Mouse (Mus musculus): ENCODE results near the gene Gpatch2. TPM values are rescaled to one million over a fixed set of nuclear protein-coding genes. Genes with fewer than 3 reads are reported as not detected.

Gene Gpatch2
- total RNA-seq (2021), result 10 to 100 TPM; 19.6 to 24.3 TPM
- long read RNA-seq, experiment 1, full-length matches to known transcripts, result 5 of 9 reads
- long read RNA-seq, experiment 1, partial matches to known transcripts, result 0 of 9 reads
- long read RNA-seq, experiment 1, other reads (novel, unspliced or antisense), result 4 of 9 reads
- long read RNA-seq, experiment 2, full-length matches to known transcripts, result 9 of 16 reads
- long read RNA-seq, experiment 2, partial matches to known transcripts, result 5 of 16 reads
- long read RNA-seq, experiment 2, other reads (novel, unspliced or antisense), result 2 of 16 reads

GRCm38 (mm10) chr1:187215181-187216116, at the start of gene Gpatch2, which contains the start of gene Spata17:
Gpatch2 (plus strand) TSS chr1:187215508.
Spata17 (minus strand) TSS chr1:187215465.
- DNase-seq (ENCODE audit: low spot score in 2 of 2), result peak; percentile 72 to 74
- peak within 1 kb of the TSS; percentile 76 for H3K4me3 ChIP-seq
- H3K27ac ChIP-seq, result peak within 1 kb of the TSS; percentile 99
- TF ChIP-seq CTCF (conservative IDR thresholded peaks at IDR 0.05), result no peak

DNA sequence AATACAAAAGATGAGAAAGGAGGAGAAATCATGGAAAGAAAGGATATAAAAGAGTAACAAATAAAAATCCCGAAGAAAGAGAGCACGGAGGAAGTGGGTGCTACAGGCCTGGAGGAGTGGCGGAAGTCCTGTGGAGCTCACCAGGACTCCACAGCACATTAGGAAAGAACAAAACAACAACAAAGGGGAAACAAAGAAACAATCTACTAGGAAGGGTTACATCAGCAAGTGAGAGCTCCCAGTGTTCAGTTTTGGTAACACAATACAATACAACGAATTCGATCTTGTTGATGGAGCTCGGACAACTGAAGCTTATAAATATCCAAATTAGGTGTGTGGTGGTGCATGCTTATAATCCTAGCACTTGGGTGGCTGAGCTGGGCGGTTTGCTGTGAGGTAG, 45.7 kb upstream of the Gpatch2 start:
- no peak for DNase-seq (ENCODE audit: low spot score in 2 of 2)
- no peak for TF ChIP-seq CTCF (conservative IDR thresholded peaks at IDR 0.05)
- H3K27ac ChIP-seq, result no peak overlapping the region
- no peak overlapping the region for H3K4me3 ChIP-seq

DNA sequence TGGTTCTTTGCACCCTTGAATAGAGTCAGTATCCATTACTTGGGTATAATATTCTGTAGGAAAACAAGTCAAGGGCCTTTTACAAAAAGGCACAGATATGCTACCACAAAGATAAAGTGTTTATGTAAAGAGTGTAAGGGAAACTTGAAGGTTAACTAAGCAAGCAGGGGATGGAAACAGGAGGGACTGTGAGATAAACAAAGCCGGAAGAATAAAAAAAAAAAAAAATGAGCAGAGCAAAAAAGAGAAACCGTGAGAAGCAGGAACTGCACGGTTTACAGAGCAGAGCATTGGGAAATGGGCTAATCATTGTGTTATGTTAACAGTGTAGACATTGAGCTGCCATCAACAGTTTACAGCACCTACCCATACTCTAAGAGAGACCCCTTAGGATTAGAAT, 44.9 kb upstream of the Gpatch2 start:
- Histone ChIP-seq H3K4me3 (no peak overlapping the region), H3K27ac (no peak overlapping the region)
- TF ChIP-seq CTCF (conservative IDR thresholded peaks at IDR 0.05), result no peak
- DNase-seq (ENCODE audit: low spot score in 2 of 2), result no peak

GRCm38 (mm10) chr1:187175991-187176390, 39.3 kb upstream of the Gpatch2 start:
- no peak overlapping the region for H3K4me3 ChIP-seq

GRCm38 (mm10) chr1:187178546-187178945, 36.8 kb upstream of the Gpatch2 start:
- peak; percentile 30 for TF ChIP-seq CTCF (conservative IDR thresholded peaks at IDR 0.05)

More at GRCm38 (mm10) chr1:187175991-187176390, 39.3 kb upstream of the Gpatch2 start:
- no peak overlapping the region for H3K27ac ChIP-seq
- DNase-seq (ENCODE audit: low spot score in 2 of 2), result no peak
- no peak for TF ChIP-seq CTCF (conservative IDR thresholded peaks at IDR 0.05)

DNA sequence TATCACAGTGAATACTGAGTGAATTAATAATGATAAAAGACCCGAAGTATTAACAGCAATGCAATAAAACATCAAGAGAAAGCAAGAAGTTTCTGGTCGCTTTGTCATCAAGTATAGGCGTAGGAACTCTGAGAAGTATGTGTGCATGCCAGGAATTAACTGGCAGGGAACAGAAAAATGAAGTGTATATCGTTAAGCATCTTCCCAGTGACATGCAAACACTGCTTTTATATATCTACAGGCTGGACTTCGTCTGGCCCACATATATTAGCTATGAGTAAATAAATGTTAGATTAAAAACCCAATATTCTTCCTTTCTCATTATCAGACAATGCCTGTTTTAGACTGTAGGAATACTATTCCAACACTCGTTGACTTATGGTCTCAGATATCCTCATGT, 9.8 kb upstream of the Gpatch2 start:
- H3K4me3 ChIP-seq, result no peak overlapping the region
- DNase-seq (ENCODE audit: low spot score in 2 of 2), result no peak
- no peak overlapping the region for H3K27ac ChIP-seq
- no peak for TF ChIP-seq CTCF (conservative IDR thresholded peaks at IDR 0.05)

More at GRCm38 (mm10) chr1:187178546-187178945, 36.8 kb upstream of the Gpatch2 start:
- no peak overlapping the region for H3K27ac ChIP-seq
- DNase-seq (ENCODE audit: low spot score in 2 of 2), result no peak
- no peak overlapping the region for H3K4me3 ChIP-seq

DNA sequence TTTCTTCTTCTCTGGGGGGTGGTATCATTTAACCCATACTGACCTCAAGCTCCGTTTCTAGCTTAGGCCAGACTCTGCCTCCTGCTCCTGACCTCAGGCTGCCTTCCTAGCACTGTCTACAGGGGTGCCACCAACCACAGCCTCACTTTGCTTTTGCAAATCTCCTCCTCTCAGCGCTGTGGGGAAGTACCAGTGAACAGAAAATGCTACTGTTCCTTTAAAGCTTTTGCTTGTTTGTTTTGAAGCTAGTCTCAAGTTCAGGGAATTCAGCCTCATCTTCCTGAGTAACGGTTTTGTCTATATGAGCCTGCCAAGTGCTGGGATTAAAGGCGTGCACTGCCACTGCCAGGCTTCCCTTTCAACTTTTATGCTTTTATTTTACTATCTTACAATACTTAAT, 5.8 kb upstream of the Gpatch2 start:
- DNase-seq (ENCODE audit: low spot score in 2 of 2), result no peak
- H3K27ac ChIP-seq, result no peak overlapping the region
- TF ChIP-seq CTCF (conservative IDR thresholded peaks at IDR 0.05), result no peak
- no peak overlapping the region for H3K4me3 ChIP-seq

GRCm38 (mm10) chr1:187210736-187211135, 4.6 kb upstream of the Gpatch2 start:
- Histone ChIP-seq H3K27ac (no peak overlapping the region), H3K4me3 (no peak overlapping the region)
- no peak for TF ChIP-seq CTCF (conservative IDR thresholded peaks at IDR 0.05)
- DNase-seq (ENCODE audit: low spot score in 2 of 2), result no peak

DNA sequence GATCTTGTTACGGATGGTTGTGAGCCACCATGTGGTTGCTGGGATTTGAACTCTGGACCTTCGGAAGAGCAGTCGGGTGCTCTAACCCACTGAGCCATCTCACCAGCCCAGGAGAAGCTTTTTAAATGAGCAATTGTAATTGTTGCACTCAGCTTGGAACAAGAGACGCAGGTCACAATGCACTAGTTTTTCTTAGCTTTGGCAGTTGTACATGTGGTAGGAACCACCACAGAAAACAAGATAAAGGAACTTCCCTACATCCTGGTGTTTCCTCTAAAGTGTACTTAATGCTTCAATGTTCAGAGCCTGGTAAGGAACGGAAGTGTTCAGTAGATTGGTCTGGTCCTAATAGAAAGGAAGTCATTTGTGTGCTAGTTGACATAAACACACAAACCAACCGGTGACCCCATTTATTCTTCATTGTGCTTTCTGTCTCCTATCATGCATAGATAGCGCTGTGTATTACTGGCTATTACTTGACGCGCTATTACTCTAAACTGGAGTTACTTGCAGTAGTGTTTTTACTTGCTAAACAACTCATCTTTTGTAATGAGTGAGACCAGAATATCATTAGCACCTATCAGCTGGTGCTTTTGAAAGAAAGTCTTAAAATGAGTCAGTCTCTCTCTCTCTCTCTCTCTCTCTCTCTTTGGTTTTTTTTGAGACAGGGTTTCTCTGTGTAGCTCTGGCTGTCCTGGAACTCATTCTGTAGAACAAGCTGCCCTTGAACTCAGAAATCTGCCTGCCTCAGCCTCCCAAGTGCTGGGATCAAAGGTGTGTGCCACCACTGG, 1.5 kb downstream of the Gpatch2 start:
- no peak for TF ChIP-seq CTCF (conservative IDR thresholded peaks at IDR 0.05)
- Histone ChIP-seq H3K27ac (no peak overlapping the region), H3K4me3 (no peak overlapping the region)
- no peak for DNase-seq (ENCODE audit: low spot score in 2 of 2)

DNA sequence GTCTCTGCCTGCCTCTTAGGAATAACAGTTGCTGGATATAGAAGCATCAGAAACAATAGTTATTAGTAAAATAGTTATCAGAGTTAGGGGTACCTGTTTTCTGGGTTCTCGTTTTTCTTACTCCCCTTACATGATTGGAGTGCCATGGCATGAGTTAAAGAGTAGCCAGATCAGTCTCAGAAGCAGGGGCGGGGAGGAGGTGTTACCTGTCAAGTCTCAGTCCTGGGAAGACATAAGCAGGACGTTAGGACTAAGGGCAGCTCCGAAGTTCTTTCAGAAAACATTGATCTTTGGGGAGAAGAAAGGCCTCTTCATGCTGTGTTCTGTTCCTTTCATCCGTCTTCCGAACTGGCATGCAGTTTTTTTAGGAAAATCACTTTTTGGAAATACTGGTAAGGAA, 5.4 kb downstream of the Gpatch2 start:
- Histone ChIP-seq H3K4me3 (no peak overlapping the region), H3K27ac (no peak overlapping the region)
- DNase-seq (ENCODE audit: low spot score in 2 of 2), result no peak
- TF ChIP-seq CTCF (conservative IDR thresholded peaks at IDR 0.05), result no peak

DNA sequence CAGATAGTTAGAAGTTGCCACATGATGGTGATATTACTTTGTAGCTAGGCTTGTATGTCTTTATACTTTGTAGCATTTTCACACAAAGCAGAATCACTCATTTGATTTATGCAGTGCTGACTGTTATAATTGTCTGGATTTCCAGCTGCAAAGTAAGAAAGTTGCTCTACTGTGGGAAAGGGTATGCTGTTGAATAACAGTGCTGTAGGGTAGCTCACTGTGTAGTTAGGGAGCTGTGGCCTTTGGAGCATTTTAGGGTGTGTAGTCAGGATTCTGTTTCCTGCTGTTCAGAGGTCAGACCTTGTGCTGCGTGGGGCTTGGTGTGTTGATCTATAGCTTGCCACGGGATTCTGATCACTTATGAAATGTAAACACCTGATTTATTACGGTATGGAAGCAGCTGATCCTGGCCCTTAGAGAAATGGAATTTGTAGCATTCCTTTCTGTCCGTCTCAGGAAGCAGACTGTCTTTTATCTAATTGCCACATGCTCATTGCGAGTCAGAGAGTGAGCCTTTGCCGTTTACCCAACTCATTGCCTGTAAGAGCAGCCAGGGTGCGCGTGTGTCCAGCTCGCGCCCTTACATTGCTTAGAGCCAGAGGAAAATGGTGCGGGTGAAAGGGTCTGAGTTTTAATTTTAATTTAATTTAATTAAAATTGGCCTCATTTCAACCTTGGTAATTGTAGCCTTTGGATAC, 11.2 kb downstream of the Gpatch2 start:
- Histone ChIP-seq H3K27ac (no peak overlapping the region), H3K4me3 (no peak overlapping the region)
- no peak for TF ChIP-seq CTCF (conservative IDR thresholded peaks at IDR 0.05)
- DNase-seq (ENCODE audit: low spot score in 2 of 2), result no peak
